Mouse (Mus musculus) hindbrain, embryonic 14.5 days (tissue): Measurements from ENCODE around the gene Sec22c. TPM values are rescaled to one million over a fixed set of nuclear protein-coding genes. Genes with fewer than 3 reads are reported as not detected.

ENCODE experiments used
- ATAC-seq: fragments of 200-750 bp; cut with Nextera tagmentation; 2 replicates; pipeline ENCODE4 v1.8.0; 2017; ENCODE audit warnings: moderate number of reproducible peaks, mild to moderate bottlenecking, moderate TSS enrichment, moderate library complexity; ENCODE audit not compliant: low FRiP score
- DNase-seq: peaks from one replicate; pipeline ENCODE4 v3.0.0-alpha.2; 2015; ENCODE audit warnings: low spot score
- H3K27ac ChIP-seq: fragments of 300-500 bp; sonication (generic); 2 replicates; pipeline ENCODE4 v1.5.1; 2014; ENCODE audit warnings: mild to moderate bottlenecking, moderate library complexity
- H3K27me3 ChIP-seq: fragments of 300-500 bp; sonication (generic); 2 replicates; pipeline ENCODE4 v1.6.1; 2014; ENCODE audit warnings: mild to moderate bottlenecking, low read length, mixed read lengths; ENCODE audit not compliant: control insufficient read depth, insufficient read depth
- H3K36me3 ChIP-seq: fragments of 300-500 bp; sonication (generic); replicated peaks from 2 replicates; pipeline ENCODE4 v1.6.1; 2014; ENCODE audit not compliant: control insufficient read depth, insufficient read depth
- H3K4me1 ChIP-seq: fragments of 300-500 bp; sonication (generic); replicated peaks from 2 replicates; pipeline ENCODE4 v1.6.1; 2014; ENCODE audit warnings: antibody characterized with exemption, low read length, mixed read lengths; ENCODE audit not compliant: control insufficient read depth, insufficient read depth
- H3K4me2 ChIP-seq: fragments of 300-500 bp; sonication (generic); replicated peaks from 2 replicates; pipeline ENCODE4 v1.6.1; 2014; ENCODE audit warnings: mild to moderate bottlenecking, moderate library complexity
- H3K4me3 ChIP-seq: fragments of 300-500 bp; sonication (generic); replicated peaks from 2 replicates; pipeline ENCODE4 v1.5.1; 2014; ENCODE audit warnings: mild to moderate bottlenecking, low read length
- H3K9ac ChIP-seq: fragments of 300-500 bp; sonication (generic); 2 replicates; pipeline ENCODE4 v1.6.1; 2014
- H3K9me3 ChIP-seq: fragments of 300-500 bp; sonication (generic); 2 replicates; pipeline ENCODE4 v1.6.1; 2016; ENCODE audit warnings: low read length; ENCODE audit not compliant: control insufficient read depth
- WGBS: fragments of 180-500 bp; shearing (Covaris S2); extraction: QIAGEN DNeasy Blood & Tissue Kit; methylation state at CpG from one replicate; pipeline ENCODE4 v1.1.7; 2014; 5-methylcytosine and 5-hydroxymethylcytosine counted together
- polyA plus RNA-seq: library from polyadenylated mRNA; unstranded; fragments of >200 nt; fragmentation: Nextera tagmentation; extraction: Ambion mirVana; gene quantifications from 2 replicates; pipeline ENCODE4 v1.2.1, GENCODE M21; 2014

Gene Sec22c
- polyA plus RNA-seq, 1 experiment from 2014 or later = 21.6 TPM

DNA sequence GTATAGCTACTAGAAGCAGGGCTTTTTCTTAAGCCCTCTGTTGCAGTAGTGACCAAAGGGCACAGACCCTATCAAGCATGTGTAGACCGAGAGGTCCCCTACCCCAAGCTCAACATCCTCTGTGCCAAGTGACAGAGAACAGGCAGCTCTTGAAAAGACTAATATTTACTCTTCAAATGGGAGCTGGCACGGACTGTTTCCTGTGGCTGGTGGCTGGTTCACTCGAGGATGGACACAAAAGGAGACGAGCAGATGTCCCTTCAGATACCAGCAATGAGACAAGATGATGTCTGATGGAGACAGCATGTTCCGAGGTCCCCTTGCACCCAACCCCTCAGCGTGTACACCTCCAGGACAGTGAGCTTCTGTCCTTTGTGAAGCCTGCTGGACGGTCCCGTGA, 27.8 kb downstream of the Sec22c start:
- ATAC-seq (no peak), DNase-seq (no peak)
- Histone ChIP-seq H3K9me3 (no peaks in the 10 kb centered on the region), H3K36me3 (peaks cover 11% of the 10 kb centered on the region), H3K4me1 (0 out of 2 replicates have a peak, but pooled peaks cover 2% of the 10 kb centered on the region), H3K4me2 (no peak overlapping the region), H3K27me3 (no peaks in the 10 kb centered on the region), H3K27ac (no peak overlapping the region), H3K9ac (no peak overlapping the region), H3K4me3 (no peak overlapping the region)
- WGBS = 76% methylated on average over 8 of the region's 8 CpGs

DNA sequence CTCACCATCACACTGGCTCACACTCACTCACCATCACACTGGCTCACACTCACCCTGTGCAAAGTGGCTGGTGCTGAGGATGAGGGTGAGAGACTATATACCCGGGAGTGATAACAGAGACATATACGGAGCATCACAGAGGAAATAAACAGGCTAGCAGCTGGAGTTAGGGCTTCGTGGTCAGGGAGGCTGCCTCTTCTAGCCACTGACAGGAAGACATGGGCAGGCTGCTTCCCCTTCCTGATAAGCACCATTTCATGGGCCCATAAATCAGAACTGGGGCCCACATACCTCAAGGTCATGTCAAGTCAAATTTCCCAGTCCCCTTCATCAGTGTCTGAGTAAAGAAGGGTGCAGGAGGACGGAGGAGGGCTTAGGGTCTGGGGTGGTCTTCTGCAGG, 28.2 kb downstream of the Sec22c start:
- no peak overlapping the region for H3K4me2 ChIP-seq
- H3K36me3 ChIP-seq = peaks cover 7% of the 10 kb centered on the region
- WGBS = 86% methylated on average over 4 of the region's 4 CpGs
- DNase-seq (no peak), ATAC-seq (no peak)
- H3K4me3 ChIP-seq = no peak overlapping the region
- H3K27ac ChIP-seq = no peak overlapping the region
- H3K27me3 ChIP-seq = no peaks in the 10 kb centered on the region
- no peak overlapping the region for H3K9ac ChIP-seq
- H3K9me3 ChIP-seq = no peaks in the 10 kb centered on the region
- H3K4me1 ChIP-seq = 0 out of 2 replicates have a peak, but pooled peaks cover 2% of the 10 kb centered on the region

DNA sequence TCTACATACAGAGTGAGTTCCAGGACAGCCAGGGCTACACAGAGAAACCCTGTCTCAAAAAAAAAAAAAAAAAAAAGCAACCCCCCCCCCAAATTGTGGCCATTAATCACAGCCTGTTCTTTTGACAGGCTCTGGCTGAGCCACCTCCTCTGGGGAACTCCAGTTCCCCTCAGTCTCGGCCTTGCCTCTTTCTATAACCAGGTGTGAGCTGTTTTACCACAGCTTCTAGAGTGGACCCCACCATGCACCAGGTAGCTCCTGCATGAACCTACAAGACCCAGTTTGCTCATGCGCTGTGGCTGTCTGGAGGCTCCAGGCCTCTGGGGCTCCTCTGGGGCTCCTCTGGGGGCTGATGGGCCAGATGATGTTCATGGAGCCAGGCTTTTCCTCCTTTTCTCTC, 29.7 kb downstream of the Sec22c start:
- Histone ChIP-seq H3K9me3 (no peaks in the 10 kb centered on the region), H3K4me2 (no peak overlapping the region), H3K27ac (no peak overlapping the region), H3K36me3 (no peaks in the 10 kb centered on the region), H3K4me3 (no peak overlapping the region), H3K27me3 (no peaks in the 10 kb centered on the region), H3K9ac (no peak overlapping the region), H3K4me1 (0 out of 2 replicates have a peak, but pooled peaks cover 2% of the 10 kb centered on the region)
- 80% methylated on average over 2 of the region's 2 CpGs for WGBS
- ATAC-seq (no peak), DNase-seq (no peak)

DNA sequence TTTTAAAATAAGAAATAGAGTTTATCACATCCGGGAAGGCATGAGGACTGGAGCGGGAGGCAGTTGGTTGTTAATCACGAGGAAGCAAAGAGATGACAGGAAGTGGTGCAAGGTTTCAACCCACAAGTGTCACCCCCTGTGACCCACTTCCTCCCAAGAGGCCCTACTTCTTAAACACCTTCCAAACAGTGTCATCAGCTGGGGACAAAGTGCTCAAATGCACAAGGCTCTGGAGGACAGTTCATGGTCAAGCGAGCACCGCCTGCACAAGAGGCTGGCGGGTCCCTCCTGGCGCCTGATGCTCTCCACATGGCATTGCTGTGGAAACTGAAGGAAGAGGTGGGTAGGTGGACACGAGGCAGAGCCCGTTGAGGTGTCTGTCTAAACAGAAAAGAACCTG, 30.3 kb downstream of the Sec22c start:
- no peak overlapping the region for H3K4me2 ChIP-seq
- no peaks in the 10 kb centered on the region for H3K9me3 ChIP-seq
- H3K4me3 ChIP-seq = no peak overlapping the region
- 91% methylated on average over 9 of the region's 9 CpGs for WGBS
- H3K27ac ChIP-seq = no peak overlapping the region
- DNase-seq = no peak
- no peaks in the 10 kb centered on the region for H3K36me3 ChIP-seq
- no peaks in the 10 kb centered on the region for H3K27me3 ChIP-seq
- H3K9ac ChIP-seq = no peak overlapping the region
- ATAC-seq = no peak
- H3K4me1 ChIP-seq = peaks cover 2% of the 10 kb centered on the region; the same call in 1 of the 2 replicates

DNA sequence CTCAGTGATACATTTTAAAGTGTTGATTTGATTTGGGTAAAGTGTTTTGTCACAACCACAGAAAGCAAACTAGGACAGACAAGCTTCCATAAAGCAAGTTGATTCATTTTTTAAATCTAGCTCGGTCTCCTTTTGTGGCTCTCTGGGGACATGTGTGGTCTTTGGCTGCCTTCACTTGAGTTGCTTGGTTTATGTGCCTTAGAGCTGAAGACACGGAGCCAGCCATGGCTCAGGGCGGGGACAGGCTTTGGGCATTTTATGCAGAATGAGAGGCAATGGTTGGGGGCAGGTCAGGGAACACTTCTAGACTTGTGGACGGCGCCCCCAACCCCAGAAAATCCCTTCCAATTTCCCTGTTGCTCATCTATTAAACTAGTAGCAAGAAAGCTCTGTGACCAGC, 31.6 kb downstream of the Sec22c start:
- 0 out of 2 replicates have a peak, but pooled peaks cover 4% of the 10 kb centered on the region for H3K27me3 ChIP-seq
- no peak overlapping the region for H3K9ac ChIP-seq
- H3K36me3 ChIP-seq = no peaks in the 10 kb centered on the region
- no peak overlapping the region for H3K4me3 ChIP-seq
- no peak overlapping the region for H3K4me2 ChIP-seq
- no peaks in the 10 kb centered on the region for H3K9me3 ChIP-seq
- no peak for ATAC-seq
- no peak for DNase-seq
- 90% methylated on average over 5 of the region's 5 CpGs for WGBS
- H3K4me1 ChIP-seq = peaks cover 4% of the 10 kb centered on the region; the same call in 1 of the 2 replicates
- H3K27ac ChIP-seq = no peak overlapping the region

DNA sequence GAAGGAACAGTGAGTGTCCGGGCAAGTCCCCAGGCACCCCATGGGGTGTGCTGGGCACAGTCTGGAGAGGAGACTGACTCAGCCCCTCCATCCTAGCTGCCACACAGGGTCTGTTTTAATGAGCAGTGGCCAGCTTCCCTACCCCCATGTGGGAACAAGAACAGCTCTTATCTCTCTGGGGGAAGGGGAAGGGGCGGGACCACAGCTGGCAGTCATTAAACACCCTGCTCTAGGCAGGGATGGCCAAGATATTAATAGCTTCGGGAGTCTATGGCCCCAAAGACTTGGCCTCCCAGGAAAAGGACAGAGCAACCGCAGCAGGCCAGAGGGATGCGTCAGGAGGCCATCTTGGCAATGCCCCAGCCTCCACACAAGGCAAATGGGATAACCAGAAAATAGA, 33.0 kb downstream of the Sec22c start:
- Histone ChIP-seq H3K4me3 (no peak overlapping the region), H3K9ac (no peak overlapping the region), H3K27me3 (0 out of 2 replicates have a peak, but pooled peaks cover 8% of the 10 kb centered on the region), H3K9me3 (no peaks in the 10 kb centered on the region), H3K4me1 (peaks cover 7% of the 10 kb centered on the region; the same call in 1 of the 2 replicates), H3K27ac (no peak overlapping the region), H3K36me3 (no peaks in the 10 kb centered on the region), H3K4me2 (no peak overlapping the region)
- WGBS = 66% methylated on average over 5 of the region's 5 CpGs
- DNase-seq (no peak), ATAC-seq (no peak)

DNA sequence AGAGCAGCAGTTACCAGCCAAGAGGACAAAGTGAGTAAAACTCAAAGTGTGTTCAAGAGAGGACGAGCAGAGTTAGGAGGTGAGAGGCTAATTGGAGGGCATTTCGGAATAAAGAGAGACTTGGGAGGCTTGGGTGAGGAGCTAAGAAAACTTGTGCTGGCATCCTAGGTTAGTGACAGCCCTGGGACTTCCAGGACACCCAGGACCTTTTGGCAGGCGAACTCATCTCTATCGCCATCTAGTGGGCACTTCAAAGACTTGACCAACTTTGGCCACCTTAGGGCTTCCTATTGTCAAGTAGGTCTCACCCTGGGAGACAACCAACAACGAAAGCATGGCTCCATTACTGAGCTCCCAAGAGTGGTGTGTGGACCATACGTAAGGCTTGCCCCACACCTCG, 34.0 kb downstream of the Sec22c start:
- Histone ChIP-seq H3K4me2 (no peak overlapping the region), H3K9ac (no peak overlapping the region), H3K27me3 (0 out of 2 replicates have a peak, but pooled peaks cover 8% of the 10 kb centered on the region), H3K4me1 (peaks cover 12% of the 10 kb centered on the region; the same call in 1 of the 2 replicates), H3K9me3 (no peaks in the 10 kb centered on the region), H3K4me3 (no peak overlapping the region), H3K27ac (no peak overlapping the region), H3K36me3 (no peaks in the 10 kb centered on the region)
- peak; percentile 68 for DNase-seq
- WGBS = 18% methylated on average over 7 of the region's 7 CpGs
- ATAC-seq = no peak

DNA sequence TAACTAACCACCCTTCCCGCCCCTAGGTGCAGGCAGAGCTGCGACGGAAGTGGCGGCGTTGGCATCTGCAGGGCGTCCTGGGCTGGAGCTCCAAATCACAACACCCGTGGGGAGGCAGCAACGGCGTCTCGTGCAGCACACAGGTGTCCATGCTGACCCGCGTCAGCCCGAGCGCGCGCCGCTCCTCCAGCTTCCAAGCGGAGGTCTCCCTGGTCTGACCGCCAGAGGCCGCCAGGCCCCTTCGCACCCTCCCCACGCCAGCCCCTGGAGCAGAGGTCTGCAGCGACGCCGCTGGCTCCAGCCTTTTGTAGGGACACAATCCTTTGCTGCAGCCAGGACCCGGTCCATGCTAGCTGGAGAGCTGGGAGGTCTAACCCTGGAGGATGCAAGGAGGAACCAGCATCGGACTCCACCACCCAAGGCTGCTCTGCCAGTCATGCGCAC, 35.9 kb downstream of the Sec22c start:
- peak overlapping the region; percentile 42 for H3K9ac ChIP-seq
- WGBS = under 1% methylated on average over 28 of the region's 28 CpGs
- peak overlapping the region; percentile 27 for H3K4me3 ChIP-seq
- 0 out of 2 replicates have a peak, but pooled peaks cover 8% of the 10 kb centered on the region for H3K27me3 ChIP-seq
- ATAC-seq (peak; percentile 61), DNase-seq (peak; percentile 68)
- H3K9me3 ChIP-seq = no peaks in the 10 kb centered on the region
- no peak overlapping the region for H3K27ac ChIP-seq
- H3K4me1 ChIP-seq = peaks cover 12% of the 10 kb centered on the region; the same call in 1 of the 2 replicates
- no peaks in the 10 kb centered on the region for H3K36me3 ChIP-seq
- peak overlapping the region; percentile 60 for H3K4me2 ChIP-seq

DNA sequence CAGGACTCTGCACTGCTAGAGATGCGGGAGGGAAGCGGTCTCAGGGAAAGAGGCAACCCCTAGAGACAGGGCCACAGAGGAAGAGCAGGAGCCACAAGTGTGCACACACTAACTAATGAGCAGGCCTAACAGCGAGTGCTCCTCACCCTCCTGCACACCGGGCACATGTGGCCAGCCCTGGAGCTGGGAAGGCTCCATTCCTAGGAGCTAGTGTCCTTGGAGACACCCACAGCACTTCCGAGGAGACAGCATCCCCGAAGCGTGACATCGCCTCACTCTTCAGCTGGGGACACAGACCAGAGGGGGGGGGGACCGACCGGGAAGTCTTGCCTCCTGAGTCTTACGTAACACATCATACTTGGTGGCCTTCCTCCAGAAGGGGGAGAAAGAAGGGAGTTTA, 37.5 kb downstream of the Sec22c start:
- ATAC-seq (no peak), DNase-seq (no peak)
- no peak overlapping the region for H3K4me2 ChIP-seq
- no peak overlapping the region for H3K27ac ChIP-seq
- H3K9me3 ChIP-seq = no peaks in the 10 kb centered on the region
- no peak overlapping the region for H3K4me3 ChIP-seq
- H3K27me3 ChIP-seq = 0 out of 2 replicates have a peak, but pooled peaks cover 8% of the 10 kb centered on the region
- 50% methylated on average over 11 of the region's 11 CpGs for WGBS
- no peaks in the 10 kb centered on the region for H3K36me3 ChIP-seq
- peaks cover 12% of the 10 kb centered on the region; the same call in 1 of the 2 replicates for H3K4me1 ChIP-seq
- no peak overlapping the region for H3K9ac ChIP-seq
